Mouse (Mus musculus) frontal cortex, adult (tissue): Measurements from ENCODE around the gene Gm13287.
A peak's percentile ranks its signal among the peaks of the same experiment; 100 is the strongest.
"Not testable (repeated sequence)": the region's sequence is repeated elsewhere in the genome, so short reads cannot be mapped to it uniquely, and the experiment has no call there.

Experiments
- ATAC-seq: cut with Nextera tagmentation; 2 replicates; pipeline ENCODE4 v1.9.2; 2017; ENCODE audit warnings: mild to moderate bottlenecking, moderate library complexity, mixed read lengths; ENCODE audit not compliant: low TSS enrichment

The Gm13287 gene

DNA sequence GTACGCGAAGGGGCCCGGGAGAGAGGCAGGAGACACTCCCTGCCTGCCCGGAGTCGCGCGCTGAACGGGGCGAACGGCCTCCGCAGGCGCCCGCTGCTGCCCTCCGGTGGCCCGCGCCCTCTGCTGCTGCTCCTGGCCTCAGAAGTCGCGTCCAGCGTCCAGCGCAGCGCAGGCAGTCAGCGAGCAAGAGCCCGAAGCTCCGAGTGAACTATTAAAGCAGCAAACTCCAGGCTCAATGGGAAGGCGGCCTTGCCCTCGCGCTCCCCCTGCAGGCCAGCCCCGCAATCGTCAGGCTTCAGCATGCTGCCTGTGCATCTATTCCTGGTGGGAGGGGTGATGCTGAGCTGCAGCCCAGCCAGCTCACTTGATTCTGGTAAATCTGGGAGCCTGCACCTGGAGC lies at the start of gene Gm13287:
Gene Gm13287 (plus strand): TSS at position 301 of the 400 bp plus-strand sequence.
- not testable (repeated sequence) for ATAC-seq

DNA sequence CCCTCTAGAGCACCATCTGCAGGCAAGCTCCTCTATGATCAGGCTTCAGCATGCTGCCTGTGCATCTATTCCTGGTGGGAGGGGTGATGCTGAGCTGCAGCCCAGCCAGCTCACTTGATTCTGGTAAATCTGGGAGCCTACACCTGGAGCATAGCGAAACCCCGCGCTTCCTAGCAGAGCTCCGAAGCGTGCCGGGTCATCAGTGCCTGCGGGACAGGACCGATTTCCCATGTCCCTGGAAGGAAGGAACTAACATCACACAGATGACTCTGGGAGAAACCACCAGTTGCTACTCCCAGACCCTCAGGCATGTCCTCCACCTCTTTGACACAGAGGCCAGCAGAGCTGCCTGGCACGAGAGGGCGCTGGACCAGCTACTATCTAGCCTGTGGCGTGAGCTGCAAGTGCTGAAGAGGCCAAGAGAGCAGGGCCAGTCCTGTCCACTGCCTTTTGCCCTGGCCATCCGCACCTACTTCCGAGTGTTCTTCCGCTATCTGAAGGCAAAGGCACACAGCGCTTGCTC lies 48.2 kb upstream of the Gm13287 start, which contains the start of gene Gm13271:
Gene Gm13271 (plus strand): TSS at position 51 of the 523 bp plus-strand sequence.
- not testable (repeated sequence) for ATAC-seq

DNA sequence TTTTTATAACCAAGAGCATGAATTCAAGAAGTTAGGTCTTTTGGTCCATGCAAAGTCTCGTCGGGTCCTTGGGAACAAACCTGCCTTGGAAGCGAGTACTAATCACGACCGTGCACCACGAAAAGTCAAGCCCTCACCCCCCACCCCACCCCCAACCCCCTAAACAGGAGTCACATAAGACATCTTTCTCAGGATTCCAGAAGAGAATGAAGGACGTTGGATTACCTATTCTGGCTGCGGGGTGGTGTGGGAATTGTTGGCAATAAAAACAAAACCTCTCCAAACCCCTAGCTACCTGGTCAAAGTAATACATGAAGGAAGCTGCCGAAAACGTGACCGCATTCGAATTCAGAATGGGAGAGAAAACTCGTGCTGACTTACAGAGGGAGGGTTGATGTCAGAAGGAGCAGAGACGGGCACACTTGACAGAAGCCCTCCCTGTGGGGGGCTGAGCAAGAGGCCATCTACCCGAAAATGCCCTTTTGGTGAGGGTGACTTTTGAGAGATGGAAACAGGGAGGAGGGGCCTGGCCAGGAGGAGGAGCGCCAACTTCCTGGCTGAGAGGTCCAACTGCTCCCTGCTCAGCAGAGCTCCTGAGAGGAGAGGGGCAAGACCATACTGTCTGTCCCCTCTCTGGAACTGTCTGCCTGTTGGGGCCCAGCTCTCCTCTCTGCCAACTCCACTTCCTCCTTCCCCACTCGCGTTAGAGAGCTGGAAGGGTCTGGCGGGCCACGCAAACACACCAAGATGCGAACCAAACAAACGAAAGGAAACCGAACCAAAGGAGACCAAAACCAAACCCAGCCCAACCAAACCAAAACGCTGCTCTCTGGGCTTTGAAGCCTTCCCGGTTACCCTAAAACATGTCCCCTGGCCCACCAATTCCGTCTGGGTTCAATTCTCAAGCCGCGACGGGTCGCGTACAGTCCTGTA lies 46.2 kb upstream of the Gm13287 start:
- not testable (repeated sequence) for ATAC-seq

DNA sequence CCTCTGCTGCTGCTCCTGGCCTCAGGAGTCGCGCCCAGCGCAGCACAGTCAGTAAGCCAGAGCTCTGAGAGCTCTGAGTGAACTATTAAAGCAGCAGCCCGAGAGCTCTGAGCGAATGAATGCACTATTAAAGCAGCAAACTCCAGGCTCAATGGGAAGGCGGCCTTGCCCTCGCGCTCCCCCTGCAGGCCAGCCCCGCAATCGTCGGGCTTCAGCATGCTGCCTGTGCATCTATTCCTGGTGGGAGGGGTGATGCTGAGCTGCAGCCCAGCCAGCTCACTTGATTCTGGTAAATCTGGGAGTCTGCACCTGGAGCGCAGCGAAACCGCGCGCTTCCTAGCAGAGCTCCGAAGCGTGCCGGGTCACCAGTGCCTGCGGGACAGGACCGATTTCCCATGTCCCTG lies 45.4 kb upstream of the Gm13287 start:
- peak; percentile 100 for ATAC-seq

DNA sequence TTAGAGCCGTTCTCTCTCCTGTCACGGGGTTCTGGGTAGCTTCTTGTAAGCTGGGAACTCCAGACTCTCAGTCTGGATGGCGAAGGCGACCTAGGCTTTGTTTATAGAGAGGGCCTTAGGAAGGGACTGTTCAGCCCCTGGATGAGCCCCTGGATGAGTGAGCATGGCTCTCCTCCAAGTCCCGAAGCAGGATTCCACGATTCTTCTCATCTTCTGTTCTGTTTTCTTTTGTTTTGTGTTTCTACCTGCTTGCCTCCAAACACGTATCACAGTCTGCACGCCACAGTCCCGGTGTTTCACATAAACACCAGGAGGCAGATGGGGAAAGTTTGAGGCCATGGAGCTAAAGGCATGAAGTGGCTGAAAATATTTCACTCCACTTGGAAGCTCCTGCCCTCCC lies 44.3 kb upstream of the Gm13287 start:
- ATAC-seq: not testable (repeated sequence)

DNA sequence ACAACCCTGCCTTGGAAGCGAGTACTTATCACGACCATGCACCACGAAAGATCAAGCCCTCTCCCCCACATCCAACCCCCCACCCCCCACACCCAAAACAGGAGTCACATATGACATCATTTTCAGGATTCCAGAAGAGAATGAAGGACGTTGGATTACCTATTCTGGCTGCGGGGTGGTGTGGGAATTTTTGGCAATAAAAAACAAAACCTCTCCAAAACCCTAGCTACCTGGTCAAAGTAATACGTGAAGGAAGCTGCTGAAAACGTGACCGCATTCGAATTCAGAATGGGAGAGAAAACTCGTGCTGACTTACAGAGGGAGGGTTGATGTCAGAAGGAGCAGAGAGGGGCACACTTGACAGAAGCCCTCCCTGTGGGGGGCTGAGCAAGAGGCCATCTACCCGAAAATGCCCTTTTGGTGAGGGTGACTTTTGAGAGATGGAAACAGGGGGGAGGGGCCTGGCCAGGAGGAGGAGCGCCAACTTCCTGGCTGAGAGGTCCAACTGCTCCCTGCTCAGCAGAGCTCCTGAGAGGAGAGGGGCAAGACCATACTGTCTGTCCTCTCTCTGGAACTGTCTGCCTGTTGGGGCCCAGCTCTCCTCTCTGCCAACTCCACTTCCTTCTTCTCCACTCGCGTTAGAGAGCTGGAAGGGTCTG lies 43.3 kb upstream of the Gm13287 start, which contains the start of gene Gm13283:
Gene Gm13283 (plus strand): TSS at position 510 of the 659 bp plus-strand sequence.
- not testable (repeated sequence) for ATAC-seq

- not testable (repeated sequence) for ATAC-seq
These were observed 42.6 kb upstream of the Gm13287 start for GRCm38 (mm10) chr4:88760431-88760830.

GRCm38 (mm10) chr4:88761776-88762175 lies 41.3 kb upstream of the Gm13287 start:
- not testable (repeated sequence) for ATAC-seq

- ATAC-seq: not testable (repeated sequence)
These were observed 40.7 kb upstream of the Gm13287 start for GRCm38 (mm10) chr4:88762341-88762740.

- 0 out of 2 replicates have a peak, but pooled peaks have one; percentile 73 for ATAC-seq
These were observed 39.6 kb upstream of the Gm13287 start for GRCm38 (mm10) chr4:88763384-88764018.

GRCm38 (mm10) chr4:88773534-88773933 lies 29.5 kb upstream of the Gm13287 start, which contains the start of gene Gm13290:
Gene Gm13290 (plus strand): TSS chr4:88773834.
- not testable (repeated sequence) for ATAC-seq

DNA sequence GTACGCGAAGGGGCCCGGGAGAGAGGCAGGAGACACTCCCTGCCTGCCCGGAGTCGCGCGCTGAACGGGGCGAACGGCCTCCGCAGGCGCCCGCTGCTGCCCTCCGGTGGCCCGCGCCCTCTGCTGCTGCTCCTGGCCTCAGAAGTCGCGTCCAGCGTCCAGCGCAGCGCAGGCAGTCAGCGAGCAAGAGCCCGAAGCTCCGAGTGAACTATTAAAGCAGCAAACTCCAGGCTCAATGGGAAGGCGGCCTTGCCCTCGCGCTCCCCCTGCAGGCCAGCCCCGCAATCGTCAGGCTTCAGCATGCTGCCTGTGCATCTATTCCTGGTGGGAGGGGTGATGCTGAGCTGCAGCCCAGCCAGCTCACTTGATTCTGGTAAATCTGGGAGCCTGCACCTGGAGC lies 26.4 kb upstream of the Gm13287 start, which contains the start of gene Gm13289:
Gene Gm13289 (plus strand): TSS at position 301 of the 400 bp plus-strand sequence.
- ATAC-seq: not testable (repeated sequence)

DNA sequence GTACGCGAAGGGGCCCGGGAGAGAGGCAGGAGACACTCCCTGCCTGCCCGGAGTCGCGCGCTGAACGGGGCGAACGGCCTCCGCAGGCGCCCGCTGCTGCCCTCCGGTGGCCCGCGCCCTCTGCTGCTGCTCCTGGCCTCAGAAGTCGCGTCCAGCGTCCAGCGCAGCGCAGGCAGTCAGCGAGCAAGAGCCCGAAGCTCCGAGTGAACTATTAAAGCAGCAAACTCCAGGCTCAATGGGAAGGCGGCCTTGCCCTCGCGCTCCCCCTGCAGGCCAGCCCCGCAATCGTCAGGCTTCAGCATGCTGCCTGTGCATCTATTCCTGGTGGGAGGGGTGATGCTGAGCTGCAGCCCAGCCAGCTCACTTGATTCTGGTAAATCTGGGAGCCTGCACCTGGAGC lies 23.5 kb upstream of the Gm13287 start, which contains the start of gene Gm13272:
Gene Gm13272 (plus strand): TSS at position 301 of the 400 bp plus-strand sequence.
- not testable (repeated sequence) for ATAC-seq

DNA sequence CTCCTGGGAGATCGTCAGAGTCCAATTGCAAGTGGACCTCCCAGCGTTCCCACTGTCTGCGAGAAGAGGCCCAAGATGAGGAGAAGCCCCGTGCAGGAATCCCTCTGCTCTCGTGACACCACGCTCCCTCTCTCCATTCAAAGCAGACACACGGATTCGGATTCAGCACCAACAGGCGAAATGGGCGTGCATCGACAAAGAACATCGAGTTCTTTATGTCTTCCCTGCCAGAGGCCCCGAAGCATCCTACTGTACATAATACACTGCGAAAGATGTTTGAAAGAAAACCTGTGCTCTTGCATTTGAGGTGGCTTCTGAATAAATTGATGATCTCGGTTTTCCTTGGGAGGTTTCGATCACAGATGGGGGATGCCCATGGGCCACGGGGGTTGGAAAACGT lies 22.7 kb upstream of the Gm13287 start:
- not testable (repeated sequence) for ATAC-seq

DNA sequence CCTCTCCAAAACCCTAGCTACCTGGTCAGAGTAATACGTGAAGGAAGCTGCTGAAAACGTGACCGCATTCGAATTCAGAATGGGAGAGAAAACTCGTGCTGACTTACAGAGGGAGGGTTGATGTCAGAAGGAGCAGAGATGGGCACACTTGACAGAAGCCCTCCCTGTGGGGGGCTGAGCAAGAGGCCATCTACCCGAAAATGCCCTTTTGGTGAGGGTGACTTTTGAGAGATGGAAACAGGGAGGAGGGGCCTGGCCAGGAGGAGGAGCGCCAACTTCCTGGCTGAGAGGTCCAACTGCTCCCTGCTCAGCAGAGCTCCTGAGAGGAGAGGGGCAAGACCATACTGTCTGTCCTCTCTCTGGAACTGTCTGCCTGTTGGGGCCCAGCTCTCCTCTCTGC lies 21.2 kb upstream of the Gm13287 start, which contains the start of gene Ifnz:
Gene Ifnz (plus strand): TSS at position 301 of the 400 bp plus-strand sequence.
- not testable (repeated sequence) for ATAC-seq

- not testable (repeated sequence) for ATAC-seq
These were observed 20.7 kb upstream of the Gm13287 start for GRCm38 (mm10) chr4:88782335-88782734.

GRCm38 (mm10) chr4:88785409-88785808 lies 17.6 kb upstream of the Gm13287 start, which contains the start of gene Gm13276:
Gene Gm13276 (plus strand): TSS chr4:88785709.
- ATAC-seq: not testable (repeated sequence)

DNA sequence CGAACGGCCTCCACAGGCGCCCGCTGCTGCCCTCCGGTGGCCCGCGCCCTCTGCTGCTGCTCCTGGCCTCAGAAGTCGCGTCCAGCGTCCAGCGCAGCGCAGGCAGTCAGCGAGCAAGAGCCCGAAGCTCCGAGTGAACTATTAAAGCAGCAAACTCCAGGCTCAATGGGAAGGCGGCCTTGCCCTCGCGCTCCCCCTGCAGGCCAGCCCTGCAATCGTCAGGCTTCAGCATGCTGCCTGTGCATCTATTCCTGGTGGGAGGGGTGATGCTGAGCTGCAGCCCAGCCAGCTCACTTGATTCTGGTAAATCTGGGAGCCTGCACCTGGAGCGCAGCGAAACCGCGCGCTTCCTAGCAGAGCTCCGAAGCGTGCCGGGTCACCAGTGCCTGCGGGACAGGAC lies 14.7 kb upstream of the Gm13287 start, which contains the start of gene Gm13277:
Gene Gm13277 (plus strand): TSS at position 231 of the 400 bp plus-strand sequence.
- ATAC-seq: not testable (repeated sequence)

DNA sequence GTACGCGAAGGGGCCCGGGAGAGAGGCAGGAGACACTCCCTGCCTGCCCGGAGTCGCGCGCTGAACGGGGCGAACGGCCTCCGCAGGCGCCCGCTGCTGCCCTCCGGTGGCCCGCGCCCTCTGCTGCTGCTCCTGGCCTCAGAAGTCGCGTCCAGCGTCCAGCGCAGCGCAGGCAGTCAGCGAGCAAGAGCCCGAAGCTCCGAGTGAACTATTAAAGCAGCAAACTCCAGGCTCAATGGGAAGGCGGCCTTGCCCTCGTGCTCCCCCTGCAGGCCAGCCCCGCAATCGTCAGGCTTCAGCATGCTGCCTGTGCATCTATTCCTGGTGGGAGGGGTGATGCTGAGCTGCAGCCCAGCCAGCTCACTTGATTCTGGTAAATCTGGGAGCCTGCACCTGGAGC lies 11.8 kb upstream of the Gm13287 start, which contains the start of gene Gm13278:
Gene Gm13278 (plus strand): TSS at position 301 of the 400 bp plus-strand sequence.
- not testable (repeated sequence) for ATAC-seq

DNA sequence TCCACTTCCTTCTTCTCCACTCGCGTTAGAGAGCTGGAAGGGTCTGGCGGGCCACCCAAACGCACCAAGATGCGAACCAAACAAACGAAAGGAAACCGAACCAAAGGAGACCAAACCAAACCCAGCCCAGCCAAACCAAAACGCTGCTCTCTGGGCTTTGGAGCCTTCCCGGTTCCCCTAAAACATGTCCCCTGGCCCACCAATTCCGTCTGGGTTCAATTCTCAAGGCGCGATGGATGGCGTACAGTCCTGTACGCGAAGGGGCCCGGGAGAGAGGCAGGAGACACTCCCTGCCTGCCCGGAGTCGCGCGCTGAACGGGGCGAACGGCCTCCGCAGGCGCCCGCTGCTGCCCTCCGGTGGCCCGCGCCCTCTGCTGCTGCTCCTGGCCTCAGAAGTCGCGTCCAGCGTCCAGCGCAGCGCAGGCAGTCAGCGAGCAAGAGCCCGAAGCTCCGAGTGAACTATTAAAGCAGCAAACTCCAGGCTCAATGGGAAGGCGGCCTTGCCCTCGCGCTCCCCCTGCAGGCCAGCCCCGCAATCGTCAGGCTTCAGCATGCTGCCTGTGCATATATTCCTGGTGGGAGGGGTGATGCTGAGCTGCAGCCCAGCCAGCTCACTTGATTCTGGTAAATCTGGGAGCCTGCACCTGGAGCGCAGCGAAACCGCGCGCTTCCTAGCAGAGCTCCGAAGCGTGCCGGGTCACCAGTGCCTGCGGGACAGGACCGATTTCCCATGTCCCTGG lies 8.9 kb upstream of the Gm13287 start, which contains the start of gene Gm13275:
Gene Gm13275 (plus strand): TSS at position 552 of the 740 bp plus-strand sequence.
- not testable (repeated sequence) for ATAC-seq
